Mouse (Mus musculus): ENCODE results near the gene Tha1.

Gene Tha1

DNA sequence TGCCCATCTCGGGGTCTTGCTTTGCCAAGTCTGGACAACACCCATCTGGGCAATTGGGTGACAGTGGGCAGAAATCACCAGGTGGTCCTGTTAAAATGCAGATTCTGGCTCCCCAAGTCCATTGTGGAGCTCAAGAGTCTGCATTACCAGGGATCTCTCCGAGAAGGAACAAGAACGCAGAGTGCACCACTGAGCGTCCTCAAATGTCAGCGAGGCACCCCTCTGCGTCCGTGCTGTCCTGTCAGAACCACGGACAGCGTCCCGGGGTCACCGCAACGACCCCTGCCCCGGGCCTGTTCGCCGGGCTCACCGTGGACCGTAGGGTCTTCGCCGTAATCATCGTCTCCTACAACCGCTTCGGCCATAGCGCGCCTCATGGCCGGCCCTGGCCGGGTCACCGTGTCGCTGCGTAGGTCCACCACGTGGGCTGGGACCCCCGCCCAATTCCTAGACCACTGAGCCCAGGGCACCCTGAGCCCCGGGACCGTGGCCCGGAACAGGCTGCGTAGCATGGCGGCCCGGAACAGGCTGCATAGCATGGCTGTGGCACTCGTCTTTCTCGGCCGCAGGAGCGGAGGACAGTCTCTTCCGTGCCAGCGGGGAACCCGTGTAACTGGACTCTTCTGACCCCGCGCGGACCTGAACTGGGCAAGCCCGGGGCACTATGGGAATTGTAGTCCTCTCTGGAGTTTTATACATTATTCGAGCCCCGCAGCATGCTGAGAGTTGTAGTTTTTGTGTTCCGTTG is at the start of gene Tha1:
Gene Tha1 (minus strand): TSS at position 621 of the 748 bp plus-strand sequence.
- DNase-seq, result peak; percentile 44 to 52

DNA sequence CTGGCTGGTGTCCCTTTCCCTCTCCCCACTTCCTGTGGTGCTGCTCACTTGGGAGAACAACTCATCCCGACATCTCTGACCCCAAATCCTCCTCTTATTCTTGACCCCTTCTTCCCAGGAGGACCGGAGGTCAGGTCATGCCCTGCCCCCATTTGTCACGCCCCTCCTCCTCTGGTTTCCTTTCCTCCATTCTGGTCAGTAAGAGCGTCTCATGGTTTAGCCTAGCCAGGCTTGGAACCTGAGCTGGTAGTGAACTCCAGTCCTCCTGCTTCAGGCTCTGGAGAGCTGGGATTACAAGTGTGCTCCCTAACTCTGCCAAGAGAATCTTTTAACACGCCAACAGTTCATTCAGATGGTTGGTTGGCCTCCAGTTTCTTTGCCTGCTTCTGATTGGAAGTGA is 45.9 kb upstream of the Tha1 start:
- DNase-seq, result peak in 1 of 2 experiments; percentile 19

DNA sequence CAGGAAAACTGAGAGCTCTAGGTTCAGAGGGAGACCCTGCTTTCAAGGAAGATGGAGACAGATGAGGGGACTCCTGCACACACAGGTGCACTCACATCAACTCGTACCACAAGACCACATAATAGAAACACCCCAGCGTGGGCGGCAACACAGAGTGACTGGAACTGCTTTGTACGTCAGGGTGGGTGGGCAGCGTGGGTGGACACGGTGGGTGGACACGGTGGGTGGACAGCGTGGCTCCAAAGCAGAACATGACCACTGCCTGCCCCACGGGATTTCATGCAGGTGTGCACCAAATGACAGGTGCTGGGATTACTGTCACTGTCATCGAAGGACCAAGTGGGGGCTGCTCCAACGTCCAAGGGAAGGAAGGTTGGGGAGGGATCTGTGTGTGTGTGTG is 45.3 kb upstream of the Tha1 start:
- DNase-seq, result peak; percentile 76 to 77

DNA sequence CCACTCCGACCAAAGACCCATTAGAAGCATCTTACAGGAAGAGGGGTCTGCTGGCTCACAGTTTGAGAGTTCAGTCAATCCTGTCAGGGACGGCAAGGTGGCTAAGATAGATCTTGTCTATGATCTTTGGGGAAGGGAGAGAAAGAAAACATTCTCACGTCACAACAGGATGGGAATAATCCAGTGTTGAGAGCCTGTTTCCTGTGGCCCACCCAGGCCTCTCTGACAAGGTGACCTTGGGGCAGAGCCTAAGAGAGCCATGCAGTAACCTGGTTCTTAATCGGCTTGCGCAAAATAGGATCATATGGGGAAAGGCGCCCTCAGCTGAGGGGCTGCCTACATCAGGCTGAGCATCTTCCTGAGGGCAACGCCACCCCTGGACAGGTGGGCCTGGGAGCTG is 42.6 kb upstream of the Tha1 start:
- DNase-seq, result no peak

DNA sequence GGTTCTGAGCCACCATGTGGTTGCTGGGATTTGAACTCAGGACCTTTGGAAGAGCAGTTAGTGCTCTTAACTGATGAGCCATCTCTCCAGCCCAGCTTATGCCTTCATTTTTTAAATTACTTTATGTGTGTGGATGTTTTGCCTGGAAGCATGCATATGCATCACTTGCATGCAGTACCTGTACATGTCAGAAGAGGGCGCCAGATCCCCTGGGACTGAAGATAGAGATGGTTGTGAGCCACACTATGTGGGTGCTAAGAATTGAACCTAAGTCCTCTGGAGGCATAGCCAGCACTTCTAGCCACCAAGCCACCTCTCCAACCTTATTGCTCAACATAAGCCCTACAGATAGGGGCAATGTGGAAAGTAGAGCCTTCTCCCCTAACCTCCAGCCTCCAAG is 42.1 kb upstream of the Tha1 start:
- DNase-seq, result peak; percentile 67 to 71

DNA sequence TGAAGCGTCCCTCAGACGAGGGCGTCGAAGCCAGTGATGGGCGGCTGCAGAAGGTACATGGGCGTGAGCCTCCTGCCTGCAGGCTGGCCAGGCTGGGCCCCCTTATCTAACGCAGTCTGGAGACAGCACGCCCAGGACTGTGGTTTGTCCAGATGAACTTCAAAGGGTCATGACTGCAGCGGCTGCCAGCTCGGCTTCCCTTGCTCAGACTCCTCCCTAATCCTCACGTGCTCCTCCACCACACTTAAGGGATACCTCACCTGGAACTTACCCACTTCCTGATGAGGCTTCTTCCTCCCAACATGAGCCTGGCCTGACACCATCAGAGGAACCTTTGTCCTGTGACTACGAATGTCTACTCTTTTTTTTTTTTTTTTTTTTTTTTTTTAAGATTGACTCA is 41.2 kb upstream of the Tha1 start:
- no peak for DNase-seq

DNA sequence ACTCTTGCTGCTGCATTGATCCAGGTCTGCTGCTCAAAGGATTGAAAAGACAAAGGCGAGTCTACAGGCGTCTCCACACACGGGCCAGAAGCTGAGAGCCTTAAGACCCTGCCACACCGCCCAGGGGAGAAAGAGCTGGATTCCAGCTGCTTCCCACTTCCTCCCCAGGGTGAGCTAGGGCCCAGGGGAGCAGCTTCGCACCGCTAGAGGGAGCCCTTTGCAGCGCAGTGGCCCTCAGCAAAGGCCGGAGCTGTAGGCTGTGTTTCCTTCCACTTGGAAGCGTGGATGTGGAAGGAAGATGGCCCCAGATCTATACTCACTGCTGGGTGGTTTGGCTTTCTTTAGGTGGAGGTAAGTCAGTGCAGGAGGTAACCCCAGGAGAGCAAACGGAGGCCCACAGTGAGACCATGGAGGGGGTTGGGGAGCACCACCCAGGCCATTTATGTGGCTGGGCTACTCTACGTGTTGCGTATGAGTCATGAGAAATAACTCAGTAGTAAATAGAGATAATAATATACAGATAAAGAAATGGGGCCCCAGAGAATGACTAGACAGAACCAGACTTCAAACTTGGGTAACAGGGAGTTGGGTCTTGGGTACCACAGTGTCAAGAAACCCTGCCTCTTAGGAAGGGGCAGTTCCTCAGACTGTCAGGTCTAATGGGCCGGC is 39.5 kb upstream of the Tha1 start:
- peak; percentile 81 to 84 for DNase-seq

DNA sequence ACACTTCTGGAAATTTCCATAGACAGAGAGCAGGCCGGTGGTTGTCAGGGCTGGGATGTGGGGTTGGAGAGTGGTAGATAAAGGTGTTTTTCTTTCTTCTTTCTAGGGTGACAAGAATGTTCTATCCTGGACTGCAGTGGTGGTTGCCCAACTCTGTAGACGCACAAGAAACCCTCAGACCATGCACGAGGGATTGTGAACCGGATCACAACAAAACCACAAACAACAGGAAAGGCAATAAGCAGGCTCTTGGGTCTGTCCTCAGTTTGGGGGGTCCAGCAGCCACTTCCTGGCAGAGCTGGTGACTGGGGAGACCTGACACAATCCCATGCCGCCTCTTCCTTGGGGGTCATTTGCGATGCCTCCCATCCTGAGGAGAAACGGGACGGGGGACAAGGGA is 36.1 kb upstream of the Tha1 start:
- no peak for DNase-seq

DNA sequence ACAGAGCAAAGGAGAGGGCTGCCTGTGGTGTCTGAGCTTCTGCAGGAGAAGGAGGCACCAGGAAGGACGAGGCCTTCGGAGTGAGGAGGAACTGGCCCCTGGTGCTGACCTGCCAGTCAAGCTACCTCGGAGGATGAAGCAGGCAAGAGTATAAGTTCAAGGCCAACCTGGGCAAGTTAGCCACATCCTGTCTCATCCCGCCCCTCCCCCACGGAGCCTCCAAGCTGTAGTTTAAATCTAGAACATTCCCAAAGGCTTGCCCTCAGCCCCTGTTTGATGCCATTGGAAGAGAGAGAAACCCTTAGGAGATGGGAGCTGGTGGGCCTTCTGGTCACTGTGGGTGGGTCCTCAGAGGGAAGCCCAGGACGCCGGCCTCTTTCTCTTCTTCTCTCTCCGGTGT is 31.2 kb upstream of the Tha1 start:
- DNase-seq, result no peak

DNA sequence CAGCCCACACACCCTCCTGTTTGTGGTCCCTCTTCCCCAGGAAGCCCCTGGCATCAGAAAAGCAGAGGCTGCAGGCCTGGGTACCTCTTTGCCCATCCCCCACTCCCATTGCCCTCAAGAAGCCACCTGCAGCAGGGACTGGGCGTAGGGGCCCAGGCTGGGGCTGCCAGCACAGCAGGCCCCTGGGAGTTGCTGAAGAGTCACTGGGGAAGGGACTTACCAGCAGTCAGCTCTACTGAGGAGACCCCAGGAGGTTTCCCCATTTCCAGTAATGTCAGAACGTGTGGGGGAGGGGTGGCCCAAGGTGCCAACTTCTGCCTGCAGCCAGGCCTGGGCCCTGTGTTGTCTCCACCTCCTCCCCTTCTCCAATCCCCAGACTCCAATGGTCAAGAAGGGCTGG is 29.0 kb upstream of the Tha1 start:
- DNase-seq, result no peak

DNA sequence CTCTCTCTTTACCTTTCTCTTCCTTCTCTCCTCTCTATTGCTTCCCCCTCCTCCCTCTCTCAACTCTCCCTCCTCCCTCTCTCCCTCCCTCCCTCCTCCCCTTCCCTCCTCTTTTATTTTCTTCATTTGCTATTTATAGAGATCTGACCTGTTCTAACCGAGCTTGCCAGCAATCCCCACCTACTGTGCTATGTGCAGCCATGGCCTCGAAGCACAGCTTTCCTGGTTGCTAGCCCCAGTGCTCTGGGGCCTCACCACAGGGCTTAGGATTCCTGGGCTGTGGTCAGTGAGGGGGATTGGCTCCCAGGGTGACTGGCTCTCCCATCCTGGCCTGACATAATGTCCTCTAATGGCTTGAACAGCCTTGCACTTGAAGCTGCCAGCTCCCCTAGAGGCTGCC is 23.3 kb upstream of the Tha1 start:
- DNase-seq, result no peak

DNA sequence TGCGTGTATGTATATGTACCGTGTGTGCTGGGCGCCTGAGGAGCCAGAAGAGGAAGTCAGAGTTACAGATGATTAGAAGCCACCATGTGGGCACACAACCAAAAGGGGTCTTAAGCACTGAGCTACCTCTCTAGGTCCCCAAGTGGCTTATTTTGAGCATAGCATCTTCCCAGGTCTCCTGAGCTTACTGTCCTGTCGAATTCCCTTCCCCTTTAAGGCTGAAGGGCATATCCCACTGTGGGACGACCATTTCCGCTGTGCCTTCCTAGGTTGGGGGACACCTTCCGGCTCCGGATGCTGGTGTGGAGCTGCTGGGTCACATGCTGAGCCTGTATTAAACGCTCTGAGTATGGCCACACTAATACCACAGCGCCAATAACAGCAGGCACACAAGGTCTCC is 21.4 kb upstream of the Tha1 start:
- peak in 1 of 2 experiments; percentile 23 for DNase-seq

DNA sequence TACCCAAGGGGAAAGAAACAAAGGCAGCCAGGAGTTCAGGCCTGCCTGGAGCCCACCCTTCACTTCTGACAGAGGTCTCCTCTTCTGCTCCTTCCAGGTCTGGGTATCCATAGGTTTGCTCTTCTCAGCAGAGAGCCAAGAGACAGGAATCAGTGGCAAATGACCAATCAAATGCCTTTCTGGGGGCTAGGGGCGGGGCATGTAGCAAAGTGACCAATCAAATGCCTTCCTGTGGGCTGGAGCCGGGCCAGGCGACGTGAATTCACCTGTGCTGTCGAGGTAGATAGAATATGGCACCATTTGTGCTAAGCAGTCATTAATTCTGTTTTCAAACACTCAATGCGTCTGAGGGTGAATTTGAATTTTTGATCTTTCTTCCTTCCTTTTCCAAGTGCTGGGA is 18.9 kb upstream of the Tha1 start:
- peak; percentile 68 to 70 for DNase-seq

DNA sequence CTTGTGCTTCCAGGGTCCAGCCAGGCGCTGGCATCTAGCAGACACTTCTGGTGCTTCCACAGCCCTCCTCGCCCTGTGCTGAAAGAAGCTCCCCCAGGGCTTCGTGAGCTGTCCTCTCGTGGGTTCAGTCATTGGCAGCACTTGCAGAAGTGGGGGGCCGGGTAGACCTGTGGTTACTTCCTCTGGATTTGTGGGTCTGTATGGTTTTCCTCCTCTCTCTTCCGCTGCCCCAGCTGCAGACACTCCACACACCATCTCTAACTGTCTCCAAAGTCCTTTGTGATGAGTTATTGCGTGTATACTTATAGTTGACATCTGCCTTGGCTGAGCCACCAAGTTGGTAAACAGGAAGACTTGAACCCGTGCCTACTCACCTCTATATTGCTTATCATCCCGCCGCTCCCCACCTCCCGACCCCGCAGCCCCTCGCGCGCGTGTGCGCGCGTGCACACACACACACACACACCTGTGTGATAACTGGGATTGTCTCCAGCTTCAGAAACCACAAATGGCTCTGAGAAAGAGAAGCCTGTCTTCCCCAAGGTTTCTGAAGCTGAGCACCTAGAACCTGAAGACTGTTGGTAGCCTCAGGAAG is 18.4 kb upstream of the Tha1 start:
- no peak for DNase-seq

DNA sequence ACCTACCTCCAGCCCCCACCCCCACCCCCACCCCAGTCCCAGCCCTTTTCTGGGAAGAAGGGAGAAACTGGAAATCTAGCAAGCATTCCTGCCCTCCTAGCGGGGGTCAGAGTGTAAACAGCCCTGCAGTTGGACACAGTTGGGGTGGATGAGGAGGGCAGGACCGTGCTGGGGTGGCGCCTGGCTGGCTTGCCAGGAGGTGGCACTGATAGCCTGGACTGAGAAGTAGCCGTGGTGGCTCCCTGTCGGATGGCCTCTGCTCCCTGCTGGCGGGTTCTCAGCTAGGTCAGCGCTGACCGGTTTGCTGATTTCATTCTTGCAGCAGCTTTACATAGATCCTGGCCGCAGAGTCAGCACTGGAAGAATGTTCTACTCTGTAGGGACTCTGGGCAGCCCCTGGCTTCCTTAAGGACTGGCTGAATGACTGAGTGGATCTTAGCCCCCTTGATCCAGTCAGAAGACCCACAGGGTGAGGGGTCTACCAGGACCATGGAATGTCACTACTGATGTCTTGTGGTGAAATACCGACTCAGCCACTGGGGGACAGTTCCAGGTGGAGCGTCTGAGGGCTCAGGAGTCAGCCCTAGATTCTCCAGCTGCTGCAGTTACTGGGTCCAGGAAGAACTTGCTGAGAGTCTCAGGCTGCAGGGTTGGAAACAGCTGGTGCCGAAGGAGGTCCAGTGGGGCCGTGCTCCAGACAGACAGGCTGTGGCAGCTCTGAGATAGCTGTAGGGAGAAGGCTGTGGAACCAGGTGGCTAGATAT is 17.4 kb upstream of the Tha1 start:
- DNase-seq, result no peak

DNA sequence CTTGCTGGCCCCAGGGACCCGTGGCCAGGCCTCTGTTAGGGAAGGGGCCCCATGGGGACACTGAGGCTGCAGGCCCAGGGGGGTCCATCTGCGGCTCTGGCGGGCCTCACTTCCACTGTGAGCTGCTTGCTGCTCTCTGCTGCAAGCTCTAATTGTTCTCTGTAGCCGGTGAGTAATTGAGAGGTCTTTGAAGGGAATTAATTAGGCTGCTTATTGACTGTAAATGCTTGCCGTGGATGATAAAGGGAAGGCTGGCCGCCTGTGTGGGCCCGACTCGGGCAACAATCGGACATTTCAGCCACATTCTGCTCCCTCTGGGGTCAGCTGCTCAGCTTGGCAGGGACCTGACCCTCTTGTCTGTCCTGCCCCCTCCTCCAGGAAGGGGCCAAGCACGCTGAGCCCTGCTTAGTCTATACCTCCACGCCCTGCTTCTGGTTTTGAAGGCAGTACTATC is 16.6 kb upstream of the Tha1 start:
- no peak for DNase-seq

DNA sequence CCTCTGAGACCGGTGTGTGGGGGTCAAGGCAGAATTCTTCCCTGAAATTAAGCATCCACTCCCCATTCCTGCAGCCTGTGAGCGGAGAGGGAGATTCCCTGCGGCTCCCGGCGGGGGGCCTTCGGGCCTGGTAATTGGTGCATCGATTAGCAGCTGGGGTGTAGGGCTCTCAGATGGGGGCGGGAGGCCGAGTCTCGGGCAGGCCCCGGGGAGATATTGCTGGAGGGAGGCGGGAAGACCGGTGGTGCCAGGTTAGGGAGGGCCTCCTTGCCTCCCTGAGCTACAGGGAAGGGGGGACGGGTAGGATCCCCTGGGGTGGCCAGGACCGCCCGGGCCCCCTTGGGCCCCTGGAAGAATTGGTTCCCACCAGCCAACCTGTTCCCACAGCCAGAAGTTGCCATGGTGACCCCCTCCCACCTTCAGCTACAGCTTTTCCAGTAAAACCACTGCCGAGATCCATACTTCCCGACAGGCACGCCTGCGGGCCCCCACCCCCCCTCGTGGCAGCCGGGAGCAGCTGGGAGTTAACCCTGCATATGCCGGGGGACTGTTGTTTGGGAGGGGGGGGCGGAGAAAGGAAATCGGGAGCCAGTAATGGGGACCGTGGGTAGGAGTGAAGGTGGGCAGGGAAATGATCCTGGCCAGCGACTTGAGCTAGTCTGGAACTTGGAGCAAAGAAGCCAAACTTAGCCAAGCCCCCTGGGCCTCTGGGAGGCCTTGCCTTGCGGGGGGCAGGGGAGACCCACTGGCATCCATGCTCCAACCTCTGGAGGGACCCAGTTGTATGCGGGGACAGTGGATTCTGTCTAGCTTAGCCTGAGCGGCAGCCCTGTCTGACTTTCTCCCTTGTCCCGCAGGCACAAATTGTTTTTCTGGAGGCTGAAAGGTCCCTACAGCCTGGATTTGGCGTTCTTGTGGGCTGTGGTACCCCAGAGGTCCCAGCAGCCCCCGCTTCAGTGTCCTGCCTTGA is 15.9 kb upstream of the Tha1 start:
- DNase-seq, result no peak

DNA sequence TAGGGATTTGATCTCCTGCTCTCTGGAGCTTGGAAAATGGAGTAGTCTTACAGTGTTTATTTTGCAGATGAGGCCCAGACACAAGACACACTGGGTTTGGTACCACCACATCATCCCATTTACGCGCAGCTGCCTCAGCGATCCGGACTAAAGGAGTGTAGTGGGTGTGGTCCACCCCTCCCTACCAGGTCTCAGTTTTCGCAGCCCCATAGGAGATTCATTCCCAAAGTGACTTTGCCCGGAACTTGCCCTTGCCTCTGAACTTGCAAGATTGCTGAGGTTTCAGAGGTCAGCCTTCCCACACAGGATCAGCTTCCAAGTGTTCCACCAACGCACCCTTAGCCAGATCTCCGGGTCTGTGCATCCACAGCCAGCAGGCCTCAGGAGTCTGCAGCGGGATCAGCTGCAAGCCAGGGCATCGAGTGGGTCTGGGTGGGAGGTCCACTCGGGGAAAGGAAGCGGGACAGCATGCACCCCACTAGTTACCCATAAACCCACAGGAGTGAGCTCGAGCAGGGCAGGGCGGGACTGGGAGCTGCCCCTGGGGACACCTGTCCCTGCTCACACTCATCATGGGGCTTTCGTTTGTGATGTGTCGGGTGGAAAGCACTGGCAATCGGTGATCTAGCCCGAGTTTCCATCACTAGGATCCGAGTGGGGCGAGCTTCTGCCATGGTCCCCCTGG is 15.0 kb upstream of the Tha1 start:
- DNase-seq, result no peak

DNA sequence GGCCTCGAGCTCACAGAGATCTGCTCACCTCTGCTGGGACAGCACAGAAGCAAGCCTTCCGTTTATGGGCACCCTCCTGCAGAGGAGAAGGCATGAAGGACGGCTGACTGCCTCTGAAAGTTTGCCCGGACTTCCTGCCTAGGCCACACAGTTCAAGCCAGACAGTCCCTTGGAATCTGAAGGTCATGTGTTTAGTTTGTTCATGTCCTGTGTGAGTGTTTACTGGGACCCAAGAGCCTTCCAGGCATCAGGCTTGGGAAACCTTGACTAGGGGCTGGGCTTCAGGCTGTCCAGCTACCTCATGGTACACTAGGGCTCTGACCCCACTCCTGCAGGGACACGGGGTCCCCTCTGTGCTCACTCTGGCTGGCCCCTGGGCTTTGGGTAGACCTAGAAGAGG is 12.7 kb upstream of the Tha1 start:
- DNase-seq, result no peak

DNA sequence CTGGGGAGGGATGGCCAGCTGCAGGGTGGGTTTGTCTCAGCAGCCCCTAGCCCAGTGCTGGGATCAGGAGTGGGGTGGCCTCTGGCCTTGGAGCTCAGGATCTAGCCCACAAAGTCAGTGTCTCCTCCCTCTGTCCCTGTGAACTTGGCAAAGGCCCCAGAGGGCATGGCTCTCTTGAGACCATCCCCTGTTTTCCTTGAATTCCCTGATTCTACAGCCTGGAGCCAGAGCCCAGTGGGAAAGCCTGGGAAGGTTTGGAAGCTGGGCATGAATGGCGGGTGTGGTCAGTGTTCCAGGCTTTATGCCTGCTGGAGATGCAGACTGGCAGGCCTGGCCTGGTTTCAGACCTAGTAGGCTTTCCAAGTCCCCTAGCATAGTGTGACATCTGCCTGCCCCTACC is 8.9 kb upstream of the Tha1 start:
- no peak for DNase-seq

DNA sequence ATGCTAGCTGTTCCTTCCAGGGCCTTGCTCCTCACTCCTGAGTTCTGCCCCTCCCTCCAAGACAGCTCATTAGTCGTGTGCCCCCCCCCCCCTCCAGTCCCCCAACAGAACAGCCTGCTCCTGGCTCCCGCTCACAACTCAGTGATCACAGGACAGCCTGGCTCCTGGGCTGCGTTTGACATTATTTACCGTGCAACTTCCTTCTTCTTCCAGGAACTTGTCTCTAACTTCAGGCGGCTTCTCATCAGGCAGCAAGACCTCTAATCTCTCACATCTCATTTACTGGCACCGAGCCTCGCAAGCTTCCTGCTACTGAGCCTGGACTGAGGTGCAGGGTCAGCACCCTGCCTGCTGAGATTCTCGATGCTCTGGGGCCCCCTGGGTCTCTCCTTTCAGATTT is 8.5 kb upstream of the Tha1 start:
- DNase-seq, result no peak

DNA sequence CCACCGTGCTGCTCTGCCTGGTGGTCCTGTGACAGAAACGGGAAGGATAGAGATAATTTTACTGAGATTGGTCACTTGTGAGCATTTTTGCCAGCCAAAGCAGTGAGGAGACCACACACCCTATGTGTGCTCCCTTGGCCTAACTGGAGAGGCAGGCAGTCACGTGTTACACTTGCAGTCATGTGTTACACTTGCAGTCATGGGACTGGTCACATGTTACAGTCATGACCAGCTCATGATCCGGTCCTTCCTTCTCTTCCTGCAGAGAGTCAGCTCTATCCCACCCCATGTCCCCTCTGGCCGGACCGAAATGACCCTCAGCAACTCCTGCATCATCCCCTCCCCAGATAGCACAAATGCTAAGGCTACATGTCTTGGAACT is 7.7 kb upstream of the Tha1 start:
- DNase-seq, result no peak
